In the genomic region with DNA sequence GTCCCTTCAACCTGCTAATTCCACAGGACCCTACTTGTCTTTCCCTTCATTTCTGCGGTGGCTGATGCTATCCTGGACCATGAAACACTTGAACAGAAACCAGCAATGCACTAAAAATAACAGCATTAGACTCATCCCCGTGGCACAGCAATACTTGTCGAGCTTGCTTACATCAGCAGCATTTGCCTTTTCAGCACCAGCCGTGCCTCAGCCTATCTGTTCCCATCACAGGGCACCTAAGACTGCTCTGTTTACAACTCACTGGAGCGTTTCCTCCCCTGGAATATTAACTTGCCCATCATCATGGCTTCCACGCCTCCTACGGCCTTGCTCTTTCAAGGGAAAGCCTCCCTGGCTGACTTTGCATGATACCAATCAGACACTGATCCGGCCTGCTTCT, we compare ENCODE assay signal across 14 mouse cellular contexts.
DNase-seq lines count a peak whose midpoint lies in the region; ATAC-seq lines count a peak whose summit lies in the region.
"Had no signal": no experiment of that assay in that cellular context is flagged by ENCODE, and none has a peak within 500 bp of the region (broad histone marks: within the 10 kb centered on the region; RNA-seq: fewer than 3 reads in every experiment).

No protein-coding gene starts in this region.

- no peak overlapping the region for H3K9ac ChIP-seq in forebrain, embryonic 12.5 days
- no peak overlapping the region for H3K9ac ChIP-seq in forebrain, embryonic 11.5 days (ENCODE audit: low read length)
- no peak overlapping the region for H3K9ac ChIP-seq in heart, embryonic 16.5 days (ENCODE audit: low read length)
- H3K9ac ChIP-seq: embryonic facial prominence, embryonic 12.5 days; lung, embryonic 14.5 days; midbrain, embryonic 12.5 days had no signal

- H3K9me3 ChIP-seq in forebrain, embryonic 12.5 days: peaks cover 4% of the 10 kb centered on the region; the same call in 1 of the 2 replicates
- no peaks in the 10 kb centered on the region for H3K9me3 ChIP-seq in forebrain, embryonic 11.5 days (ENCODE audit: control insufficient read depth, low read length)
- H3K9me3 ChIP-seq in heart, embryonic 16.5 days (replicated peaks; ENCODE audit: control insufficient read depth, low read length): no peaks in the 10 kb centered on the region
- H3K9me3 ChIP-seq: embryonic facial prominence, embryonic 12.5 days; midbrain, embryonic 12.5 days had no signal

- 87% methylated on average over 8 of the region's 8 CpGs for WGBS in forebrain, embryonic 12.5 days
- WGBS in forebrain, embryonic 11.5 days: 87% methylated on average over 8 of the region's 8 CpGs
- WGBS in heart, embryonic 16.5 days: 37% methylated on average over 8 of the region's 8 CpGs

- H3K27me3 ChIP-seq in forebrain, embryonic 12.5 days: no peaks in the 10 kb centered on the region
- no peaks in the 10 kb centered on the region for H3K27me3 ChIP-seq in forebrain, embryonic 11.5 days (ENCODE audit: control insufficient read depth, insufficient read depth, low read length)
- no peaks in the 10 kb centered on the region for H3K27me3 ChIP-seq in heart, embryonic 16.5 days (ENCODE audit: control insufficient read depth, insufficient read depth, low read length)
- H3K27me3 ChIP-seq: embryonic facial prominence, embryonic 12.5 days; midbrain, embryonic 12.5 days had no signal

- peaks cover 44% of the 10 kb centered on the region for H3K36me3 ChIP-seq in forebrain, embryonic 12.5 days (replicated peaks)
- H3K36me3 ChIP-seq in forebrain, embryonic 11.5 days (ENCODE audit: control insufficient read depth, insufficient read depth, low read length): peaks cover 5% of the 10 kb centered on the region; the same call in 1 of the 2 replicates
- peaks cover 10% of the 10 kb centered on the region; the same call in 1 of the 2 replicates for H3K36me3 ChIP-seq in heart, embryonic 16.5 days (ENCODE audit: control insufficient read depth, insufficient read depth)

- H3K4me2 ChIP-seq in forebrain, embryonic 12.5 days: no peak overlapping the region
- no peak overlapping the region for H3K4me2 ChIP-seq in forebrain, embryonic 11.5 days (ENCODE audit: low read depth, low read length, severe bottlenecking)
- peak overlapping the region; percentile 36; the same call in 1 of the 2 replicates for H3K4me2 ChIP-seq in heart, embryonic 16.5 days (ENCODE audit: low read depth, low read length)
- H3K4me2 ChIP-seq: embryonic facial prominence, embryonic 12.5 days; lung, embryonic 14.5 days; midbrain, embryonic 12.5 days had no signal

- no peak overlapping the region for H3K4me3 ChIP-seq in forebrain, embryonic 12.5 days (replicated peaks)
- H3K4me3 ChIP-seq in forebrain, embryonic 11.5 days (ENCODE audit: low read depth, low read length): no peak overlapping the region
- no peak overlapping the region for H3K4me3 ChIP-seq in heart, embryonic 16.5 days (ENCODE audit: low read length)
- H3K4me3 ChIP-seq: embryonic facial prominence, embryonic 12.5 days; midbrain, embryonic 12.5 days had no signal

- no peak for DNase-seq in forebrain, embryonic 11.5 days (ENCODE audit: low spot score)
- no peak for DNase-seq in heart, adult 18-20 months
- peak; percentile 45 to 46 for DNase-seq in right cerebral cortex, adult 2 months (ENCODE audit: low spot score in 2 of 2)
- DNase-seq in right cerebral cortex, postnatal 14 days: no peak
- peak; percentile 76 for DNase-seq in skeletal muscle tissue, adult 2 months (ENCODE audit: low read depth, low spot score)
- DNase-seq: adrenal gland, adult 2 months; cerebellum, adult 11-12 months; left cerebral cortex, postnatal 4 days; lung, embryonic 14.5 days had no signal

- no peak for ATAC-seq in forebrain, embryonic 12.5 days (ENCODE audit: low FRiP score)
- ATAC-seq in forebrain, embryonic 11.5 days (replicated peaks; ENCODE audit: low FRiP score): no peak
- ATAC-seq in heart, embryonic 16.5 days (replicated peaks; ENCODE audit: extremely low read depth, insufficient read depth, low FRiP score): no peak; the same call in 1 of the 2 replicates
- no peak for ATAC-seq in erythroblast, adult 5-6 weeks (replicated peaks; ENCODE audit: low FRiP score, poor library complexity, severe bottlenecking)

- 0 out of 2 replicates have a peak overlapping the region, but pooled peaks have one; percentile 46 for H3K27ac ChIP-seq in forebrain, embryonic 12.5 days
- no peak overlapping the region for H3K27ac ChIP-seq in forebrain, embryonic 11.5 days (ENCODE audit: low read depth, low read length)
- peak overlapping the region; percentile 53 for H3K27ac ChIP-seq in heart, embryonic 16.5 days (ENCODE audit: low read length)
- H3K27ac ChIP-seq: embryonic facial prominence, embryonic 12.5 days had no signal

- H3K4me1 ChIP-seq in forebrain, embryonic 12.5 days: peaks cover 55% of the 10 kb centered on the region
- peaks cover 2% of the 10 kb centered on the region; the same call in 1 of the 2 replicates for H3K4me1 ChIP-seq in forebrain, embryonic 11.5 days (replicated peaks; ENCODE audit: control insufficient read depth, insufficient read depth, low read length)
- H3K4me1 ChIP-seq in heart, embryonic 16.5 days (ENCODE audit: control insufficient read depth, insufficient read depth, low read length): peaks cover 41% of the 10 kb centered on the region
- H3K4me1 ChIP-seq: embryonic facial prominence, embryonic 12.5 days had no signal

Comparison
In these comparisons a context has a peak if more than half of its experiments do, and no peak if none do; other contexts are left out.
1. DNase-seq: peak in right cerebral cortex, adult 2 months (2 of 2) and skeletal muscle tissue, adult 2 months (single experiment); none in forebrain, embryonic 11.5 days (single experiment), heart, adult 18-20 months (0 of 2) and right cerebral cortex, postnatal 14 days (single experiment).